Mouse (Mus musculus) ES-E14 (cell line): ENCODE results near the gene Wbp2. TPM values are rescaled to one million over a fixed set of nuclear protein-coding genes. Genes with fewer than 3 reads are reported as not detected.

Experiments used
- DNase-seq: peaks from one replicate; pipeline ENCODE4 v3.0.0-alpha.2; 2013; ENCODE audit warnings: low read depth, low spot score
- H3K27ac ChIP-seq: 2 replicates; pipeline ENCODE4 v1.5.1; 2012; ENCODE audit warnings: low read depth, mild to moderate bottlenecking, low read length, moderate library complexity, mixed read lengths; ENCODE audit not compliant: poor library complexity, insufficient read depth, severe bottlenecking
- H3K36me3 ChIP-seq: 2 replicates; pipeline ENCODE4 v1.6.1; 2012; ENCODE audit warnings: mild to moderate bottlenecking, low read length, moderate library complexity, mixed read lengths; ENCODE audit not compliant: control insufficient read depth, poor library complexity, insufficient read depth, severe bottlenecking
- H3K4me1 ChIP-seq, 2 experiments: fragments of 150-350 bp in 1 of 2; sonication (generic) in 1 of 2; 2 replicates each; pipeline ENCODE4 v1.6.1; 2012; ENCODE audit warnings: low read length in 2 of 2, mild to moderate bottlenecking in 1 of 2, mixed read lengths in 1 of 2; ENCODE audit not compliant: control insufficient read depth in 2 of 2, insufficient read depth in 2 of 2, poor library complexity in 1 of 2
- H3K4me3 ChIP-seq, 2 experiments: fragments of 150-350 bp in 1 of 2; sonication (generic) in 1 of 2; 2 replicates each; pipeline ENCODE4 v1.5.1; 2012; ENCODE audit warnings: low read length in 2 of 2, low read depth in 1 of 2, mild to moderate bottlenecking in 1 of 2, mixed read lengths in 1 of 2; ENCODE audit not compliant: insufficient read depth in 1 of 2, poor library complexity in 1 of 2, severe bottlenecking in 1 of 2
- H3K9ac ChIP-seq: 2 replicates; pipeline ENCODE4 v1.6.1; 2012; ENCODE audit warnings: low read depth, mild to moderate bottlenecking, low read length, mixed read lengths; ENCODE audit not compliant: poor library complexity, insufficient read depth, severe bottlenecking
- H3K9me3 ChIP-seq: fragments of 150-350 bp; sonication (generic); 2 replicates; pipeline ENCODE4 v1.6.1; 2012; ENCODE audit warnings: low read depth, mild to moderate bottlenecking, low read length; ENCODE audit not compliant: control insufficient read depth, insufficient read depth
- CHD2 ChIP-seq: IDR thresholded peaks from 2 replicates; pipeline ENCODE4 v1.6.1; 2014; ENCODE audit warnings: mild to moderate bottlenecking, low read depth, low read length, inconsistent platforms
- HCFC1 ChIP-seq: IDR thresholded peaks from 2 replicates; pipeline ENCODE4 v1.6.1; 2012; ENCODE audit warnings: low read length, inconsistent platforms, borderline replicate concordance; ENCODE audit not compliant: insufficient read depth
- MAFK ChIP-seq: IDR thresholded peaks from 2 replicates; pipeline ENCODE4 v1.6.1; 2014; ENCODE audit warnings: mild to moderate bottlenecking, low read depth, low read length, inconsistent platforms; ENCODE audit not compliant: insufficient read depth
- ZC3H11A ChIP-seq: IDR thresholded peaks from 2 replicates; pipeline ENCODE4 v1.6.1; 2012; ENCODE audit warnings: low read depth, mild to moderate bottlenecking, inconsistent platforms, low read length, borderline replicate concordance
- ZNF384 ChIP-seq: IDR thresholded peaks from 2 replicates; pipeline ENCODE4 v1.6.1; 2012; ENCODE audit warnings: low read depth, low read length, inconsistent platforms
- in situ Hi-C, 2 experiments: fragments of 600-800 bp; cut with MboI; formaldehyde crosslinking; loops; one replicate each; pipeline ENCODE4 v1.15.1; 2025; ENCODE audit warnings: low sequenced_read_pairs in 2 of 2, inconsistent platforms in 1 of 2; ENCODE audit not compliant: unreplicated experiment in 2 of 2
- total RNA-seq: library from RNA; depleted of rRNA; stranded (reverse); fragments of 300-350 nt; gene quantifications from 2 replicates; pipeline ENCODE4 v1.2.3, GENCODE M21; 2012

The Wbp2 gene
- total RNA-seq, 1 experiment = 20.1 TPM

- no peak for DNase-seq
- no peak overlapping the region for H3K27ac ChIP-seq
- peaks cover 0 to 25% of the 10 kb centered on the region in 2 experiments; a peak in 2 of 4 replicates for H3K4me1 ChIP-seq
- in situ Hi-C loops = no loop called here
- TF ChIP-seq ZC3H11A (no peak), MAFK (no peak), CHD2 (no peak), HCFC1 (no peak), ZNF384 (no peak)
- H3K36me3 ChIP-seq = peaks cover 35% of the 10 kb centered on the region
- H3K4me3 ChIP-seq = peak overlapping the region in 1 of 2 experiments; percentile 71; a peak in 1 of 4 replicates
- H3K9me3 ChIP-seq = no peaks in the 10 kb centered on the region
- H3K9ac ChIP-seq = no peak overlapping the region
Observed at GRCm38 (mm10) chr11:116131349-116132170, 44.8 kb upstream of the Wbp2 start.

GRCm38 (mm10) chr11:116130488-116131205, 43.9 kb upstream of the Wbp2 start, which contains the start of gene Trim65:
Gene Trim65 (minus strand): TSS chr11:116131128.
- Histone ChIP-seq H3K4me3 (peak within 1 kb of the TSS; percentile 67 to 71), H3K4me1 (peaks cover 0 to 20% of the 10 kb centered on the region in 2 experiments; a peak in 1 of 4 replicates), H3K9ac (peak within 1 kb of the TSS; percentile 54), H3K27ac (no peak within 1 kb of the TSS), H3K9me3 (no peaks in the 10 kb centered on the region), H3K36me3 (peaks cover 27% of the 10 kb centered on the region)
- no peak for DNase-seq
- in situ Hi-C loops = no loop called here
- TF ChIP-seq HCFC1 = no peak
- no peak for TF ChIP-seq MAFK
- TF ChIP-seq ZNF384 = no peak
- TF ChIP-seq ZC3H11A = no peak
- TF ChIP-seq CHD2 = no peak

DNA sequence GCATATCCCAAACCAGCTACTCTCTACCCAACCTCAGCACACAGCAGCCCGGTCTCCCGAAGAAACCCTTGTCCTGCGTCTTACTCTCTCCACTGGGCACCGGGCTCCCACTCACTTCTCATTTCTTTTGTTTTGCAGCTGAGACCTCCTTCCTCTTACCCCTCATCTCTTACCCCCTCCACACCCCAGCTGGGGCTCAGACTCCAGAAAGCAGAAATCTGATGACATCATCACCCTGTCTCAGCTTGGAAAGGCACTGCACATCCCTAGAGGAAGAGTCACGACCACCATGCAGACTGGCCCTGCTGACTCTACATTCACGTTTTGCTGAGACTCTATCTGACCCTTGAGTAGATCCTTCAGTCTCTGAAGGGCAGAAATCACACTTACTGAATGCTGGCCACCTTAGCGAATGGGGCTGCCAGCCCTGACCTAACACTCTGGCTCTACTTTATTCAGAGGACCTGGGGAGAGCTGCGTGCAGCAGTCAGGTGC, 43.2 kb upstream of the Wbp2 start:
- H3K4me3 ChIP-seq = peak overlapping the region; percentile 67 to 71
- in situ Hi-C loops = no loop called here
- H3K27ac ChIP-seq = no peak overlapping the region
- H3K9ac ChIP-seq = peak overlapping the region; percentile 54; the same call in 1 of the 2 replicates
- peaks cover 27% of the 10 kb centered on the region for H3K36me3 ChIP-seq
- no peak for TF ChIP-seq HCFC1
- TF ChIP-seq CHD2 = no peak
- no peak for DNase-seq
- peaks cover 0 to 20% of the 10 kb centered on the region in 2 experiments; a peak in 1 of 4 replicates for H3K4me1 ChIP-seq
- no peaks in the 10 kb centered on the region for H3K9me3 ChIP-seq

- no peaks in the 10 kb centered on the region for H3K9me3 ChIP-seq
- H3K27ac ChIP-seq = no peak overlapping the region
- H3K36me3 ChIP-seq = peaks cover 20% of the 10 kb centered on the region
- in situ Hi-C loops = no loop called here
- H3K4me1 ChIP-seq = peaks cover 0 to 20% of the 10 kb centered on the region in 2 experiments; a peak in 1 of 4 replicates
- no peak for DNase-seq
- no peak for TF ChIP-seq ZC3H11A
- H3K9ac ChIP-seq = no peak overlapping the region
- no peak overlapping the region for H3K4me3 ChIP-seq
Observed at GRCm38 (mm10) chr11:116129091-116129790, 42.4 kb upstream of the Wbp2 start.
